Mouse (Mus musculus) midbrain, embryonic 13.5 days (tissue): ENCODE data around the gene Resf1. TPM values are rescaled to one million over a fixed set of nuclear protein-coding genes. Genes with fewer than 3 reads are reported as not detected.
"Not testable (repeated sequence)": the region's sequence is repeated elsewhere in the genome, so short reads cannot be mapped to it uniquely, and the experiment has no call there.

Experiments used
- ATAC-seq: fragments of 200-750 bp; cut with Nextera tagmentation; 2 replicates; pipeline ENCODE4 v1.8.0; 2017; ENCODE audit warnings: mild to moderate bottlenecking, moderate TSS enrichment, moderate library complexity
- H3K27ac ChIP-seq: fragments of 300-500 bp; sonication (generic); 2 replicates; pipeline ENCODE4 v1.5.1; 2015; ENCODE audit warnings: inconsistent platforms, mild to moderate bottlenecking, moderate library complexity
- H3K27me3 ChIP-seq: fragments of 300-500 bp; sonication (generic); 2 replicates; pipeline ENCODE4 v1.6.1; 2015; ENCODE audit warnings: mild to moderate bottlenecking, inconsistent platforms
- H3K36me3 ChIP-seq: fragments of 300-500 bp; sonication (generic); 2 replicates; pipeline ENCODE4 v1.6.1; 2015; ENCODE audit warnings: mild to moderate bottlenecking, inconsistent platforms
- H3K4me1 ChIP-seq: fragments of 300-500 bp; sonication (generic); replicated peaks from 2 replicates; pipeline ENCODE4 v1.6.1; 2015; ENCODE audit warnings: inconsistent platforms
- H3K4me2 ChIP-seq: fragments of 300-500 bp; sonication (generic); replicated peaks from 2 replicates; pipeline ENCODE4 v1.6.1; 2015; ENCODE audit warnings: moderate library complexity, mild to moderate bottlenecking, inconsistent platforms
- H3K4me3 ChIP-seq: fragments of 300-500 bp; sonication (generic); replicated peaks from 2 replicates; pipeline ENCODE4 v1.5.1; 2015; ENCODE audit warnings: mild to moderate bottlenecking, inconsistent platforms
- H3K9ac ChIP-seq: fragments of 300-500 bp; sonication (generic); replicated peaks from 2 replicates; pipeline ENCODE4 v1.6.1; 2015; ENCODE audit warnings: mild to moderate bottlenecking, inconsistent platforms
- H3K9me3 ChIP-seq: fragments of 300-500 bp; sonication (generic); 2 replicates; pipeline ENCODE4 v1.6.1; 2016; ENCODE audit warnings: mild to moderate bottlenecking, inconsistent platforms
- WGBS: fragments of 180-500 bp; shearing (Covaris S2); methylation state at CpG from one replicate; pipeline ENCODE4 v1.1.7; 2015; 5-methylcytosine and 5-hydroxymethylcytosine counted together
- polyA plus RNA-seq: library from polyadenylated mRNA; unstranded; fragments of >200 nt; fragmentation: Nextera tagmentation; extraction: Ambion mirVana; gene quantifications from 2 replicates; pipeline ENCODE4 v1.2.1, GENCODE M21; 2015

The Resf1 gene
- polyA plus RNA-seq, 1 experiment from 2014 or later, result 41.2 TPM

DNA sequence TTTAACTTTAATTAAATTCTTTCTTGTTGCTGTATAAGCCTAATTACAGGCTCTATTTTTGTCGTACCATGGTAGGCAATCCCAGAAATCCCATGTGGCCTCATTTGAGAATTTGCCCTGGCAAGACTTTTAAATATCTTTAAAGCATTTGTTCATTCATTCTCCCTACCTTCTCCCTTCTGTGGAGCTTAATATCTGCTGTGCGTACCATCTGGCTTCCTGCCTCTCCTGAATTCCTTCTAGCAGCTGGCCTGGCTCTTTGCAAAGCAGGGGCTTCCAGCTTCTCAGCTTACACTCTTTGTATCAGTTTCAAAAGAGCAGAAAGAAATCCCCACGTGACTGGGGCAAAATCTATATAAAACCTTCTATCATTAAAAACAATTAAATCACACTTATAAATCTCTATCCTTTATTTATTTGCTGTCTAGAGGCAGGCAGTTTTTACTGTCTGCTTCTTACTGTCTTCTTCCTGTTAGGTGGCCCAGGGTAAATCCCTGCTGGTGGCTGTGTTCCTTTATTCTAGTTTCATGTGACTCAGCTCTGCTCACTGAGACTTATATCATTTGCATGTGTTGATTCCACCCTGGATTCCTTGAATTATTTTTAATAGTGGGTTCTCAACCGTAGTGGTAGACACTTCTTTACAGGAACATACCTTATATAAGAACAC is 45.7 kb downstream of the Resf1 start:
- Histone ChIP-seq H3K36me3 (no peaks in the 10 kb centered on the region), H3K4me2 (no peak overlapping the region), H3K4me3 (no peak overlapping the region), H3K9me3 (0 out of 2 replicates have a peak, but pooled peaks cover 3% of the 10 kb centered on the region), H3K4me1 (no peaks in the 10 kb centered on the region), H3K27me3 (no peaks in the 10 kb centered on the region), H3K27ac (no peak overlapping the region), H3K9ac (no peak overlapping the region)
- 44% methylated on average over 4 of the region's 4 CpGs for WGBS
- ATAC-seq, result no peak

GRCm38 (mm10) chr6:149355799-149356198 is 46.6 kb downstream of the Resf1 start:
- H3K4me3 ChIP-seq, H3K9ac ChIP-seq, H3K27me3 ChIP-seq, H3K4me2 ChIP-seq, H3K4me1 ChIP-seq, H3K9me3 ChIP-seq, H3K36me3 ChIP-seq, H3K27ac ChIP-seq, ATAC-seq: not testable (repeated sequence)
- 97% methylated on average over 4 of the region's 4 CpGs for WGBS

- Histone ChIP-seq H3K27me3 (no peaks in the 10 kb centered on the region), H3K4me1 (no peaks in the 10 kb centered on the region), H3K27ac (no peak overlapping the region), H3K9ac (no peak overlapping the region), H3K36me3 (no peaks in the 10 kb centered on the region), H3K4me2 (no peak overlapping the region), H3K4me3 (no peak overlapping the region), H3K9me3 (no peaks in the 10 kb centered on the region)
- ATAC-seq, result no peak
Observed at GRCm38 (mm10) chr6:149357155-149357554, 47.9 kb downstream of the Resf1 start.

GRCm38 (mm10) chr6:149362533-149362932 is 53.3 kb downstream of the Resf1 start:
- H3K4me1 ChIP-seq, H3K9me3 ChIP-seq: not testable (repeated sequence)
- WGBS, result 96% methylated on average over 20 of the region's 20 CpGs

GRCm38 (mm10) chr6:149365975-149366374 is 56.8 kb downstream of the Resf1 start:
- H3K36me3 ChIP-seq, H3K27ac ChIP-seq, ATAC-seq, H3K4me1 ChIP-seq, H3K4me3 ChIP-seq, H3K4me2 ChIP-seq, H3K9me3 ChIP-seq, H3K27me3 ChIP-seq, H3K9ac ChIP-seq: not testable (repeated sequence)
- WGBS, result 91% methylated on average over 2 of the region's 2 CpGs

More at GRCm38 (mm10) chr6:149362533-149362932, 53.3 kb downstream of the Resf1 start:
- H3K4me3 ChIP-seq, H3K9ac ChIP-seq, H3K36me3 ChIP-seq, ATAC-seq, H3K4me2 ChIP-seq, H3K27me3 ChIP-seq, H3K27ac ChIP-seq: not testable (repeated sequence)

DNA sequence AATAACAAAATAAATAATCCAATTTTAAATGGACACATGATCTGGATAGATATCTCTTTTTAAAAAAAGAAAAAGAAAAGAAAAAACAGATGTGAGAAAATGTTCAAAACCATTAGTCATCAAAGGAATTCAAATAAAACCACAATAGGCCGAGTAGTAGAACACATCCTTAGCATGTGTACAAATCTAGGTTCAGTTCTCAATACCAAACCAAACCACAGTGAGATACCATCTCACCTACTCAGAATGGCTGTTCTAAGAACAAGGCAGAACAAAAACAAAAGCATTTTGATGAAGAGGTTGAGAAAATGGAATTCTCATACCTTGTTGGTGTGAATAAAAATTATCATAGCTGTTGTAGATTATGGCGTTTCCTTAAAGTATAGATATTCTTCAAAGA is 57.2 kb downstream of the Resf1 start:
- WGBS, result 93% methylated on average over 2 of the region's 2 CpGs
- Histone ChIP-seq H3K4me2 (no peak overlapping the region), H3K27ac (no peak overlapping the region), H3K36me3 (no peaks in the 10 kb centered on the region), H3K4me1 (no peaks in the 10 kb centered on the region), H3K27me3 (no peaks in the 10 kb centered on the region), H3K9ac (no peak overlapping the region), H3K4me3 (no peak overlapping the region), H3K9me3 (no peaks in the 10 kb centered on the region)
- ATAC-seq, result no peak

- no peaks in the 10 kb centered on the region for H3K4me1 ChIP-seq
- no peaks in the 10 kb centered on the region for H3K36me3 ChIP-seq
- no peak overlapping the region for H3K4me2 ChIP-seq
- H3K27me3 ChIP-seq, result no peaks in the 10 kb centered on the region
- no peaks in the 10 kb centered on the region for H3K9me3 ChIP-seq
- 68% methylated on average over 2 of the region's 2 CpGs for WGBS
- no peak overlapping the region for H3K27ac ChIP-seq
- H3K4me3 ChIP-seq, result no peak overlapping the region
- ATAC-seq, result 0 out of 2 replicates have a peak, but pooled peaks have one; percentile 34
- H3K9ac ChIP-seq, result no peak overlapping the region
Observed at GRCm38 (mm10) chr6:149374986-149375457, 65.8 kb downstream of the Resf1 start.

- H3K4me2 ChIP-seq, result no peak overlapping the region
- H3K27ac ChIP-seq, result no peak overlapping the region
- H3K4me1 ChIP-seq, result no peaks in the 10 kb centered on the region
- no peak for ATAC-seq
- H3K27me3 ChIP-seq, result no peaks in the 10 kb centered on the region
- 81% methylated on average over 2 of the region's 2 CpGs for WGBS
- H3K9ac ChIP-seq, result no peak overlapping the region
- H3K36me3 ChIP-seq, result no peaks in the 10 kb centered on the region
- no peaks in the 10 kb centered on the region for H3K9me3 ChIP-seq
- no peak overlapping the region for H3K4me3 ChIP-seq
Observed at GRCm38 (mm10) chr6:149383531-149383930, 74.3 kb downstream of the Resf1 start.

Other genes starting within 250 kb of the Resf1 start
- gene Dennd5b, start 207.7 kb upstream of the Resf1 start, polyA plus RNA-seq, result 17.4 and 19.2 TPM in 2 replicates
- not detected in 2 replicates for gene Gm10203, start 179.2 kb upstream of the Resf1 start, polyA plus RNA-seq
- 6.4 and 6.9 TPM in 2 replicates for gene Etfbkmt, start 169.6 kb upstream of the Resf1 start, polyA plus RNA-seq
- 119 and 126 TPM in 2 replicates for gene Amn1, start 120.7 kb upstream of the Resf1 start, polyA plus RNA-seq
- gene Bicd1, start 99.5 kb downstream of the Resf1 start, polyA plus RNA-seq, result 41.8 and 42.9 TPM in 2 replicates